Mouse (Mus musculus) hindbrain, embryonic 14.5 days (tissue): ENCODE data around the gene Slc39a11. TPM values are rescaled to one million over a fixed set of nuclear protein-coding genes. Genes with fewer than 3 reads are reported as not detected.

ENCODE experiments used
- ATAC-seq: fragments of 200-750 bp; cut with Nextera tagmentation; 2 replicates; pipeline ENCODE4 v1.8.0; 2017; ENCODE audit warnings: moderate number of reproducible peaks, mild to moderate bottlenecking, moderate TSS enrichment, moderate library complexity; ENCODE audit not compliant: low FRiP score
- DNase-seq: peaks from one replicate; pipeline ENCODE4 v3.0.0-alpha.2; 2015; ENCODE audit warnings: low spot score
- H3K27ac ChIP-seq: fragments of 300-500 bp; sonication (generic); 2 replicates; pipeline ENCODE4 v1.5.1; 2014; ENCODE audit warnings: mild to moderate bottlenecking, moderate library complexity
- H3K27me3 ChIP-seq: fragments of 300-500 bp; sonication (generic); 2 replicates; pipeline ENCODE4 v1.6.1; 2014; ENCODE audit warnings: mild to moderate bottlenecking, low read length, mixed read lengths; ENCODE audit not compliant: control insufficient read depth, insufficient read depth
- H3K36me3 ChIP-seq: fragments of 300-500 bp; sonication (generic); replicated peaks from 2 replicates; pipeline ENCODE4 v1.6.1; 2014; ENCODE audit not compliant: control insufficient read depth, insufficient read depth
- H3K4me1 ChIP-seq: fragments of 300-500 bp; sonication (generic); replicated peaks from 2 replicates; pipeline ENCODE4 v1.6.1; 2014; ENCODE audit warnings: antibody characterized with exemption, low read length, mixed read lengths; ENCODE audit not compliant: control insufficient read depth, insufficient read depth
- H3K4me2 ChIP-seq: fragments of 300-500 bp; sonication (generic); replicated peaks from 2 replicates; pipeline ENCODE4 v1.6.1; 2014; ENCODE audit warnings: mild to moderate bottlenecking, moderate library complexity
- H3K4me3 ChIP-seq: fragments of 300-500 bp; sonication (generic); replicated peaks from 2 replicates; pipeline ENCODE4 v1.5.1; 2014; ENCODE audit warnings: mild to moderate bottlenecking, low read length
- H3K9ac ChIP-seq: fragments of 300-500 bp; sonication (generic); 2 replicates; pipeline ENCODE4 v1.6.1; 2014
- H3K9me3 ChIP-seq: fragments of 300-500 bp; sonication (generic); 2 replicates; pipeline ENCODE4 v1.6.1; 2016; ENCODE audit warnings: low read length; ENCODE audit not compliant: control insufficient read depth
- WGBS: fragments of 180-500 bp; shearing (Covaris S2); extraction: QIAGEN DNeasy Blood & Tissue Kit; methylation state at CpG from one replicate; pipeline ENCODE4 v1.1.7; 2014; 5-methylcytosine and 5-hydroxymethylcytosine counted together
- polyA plus RNA-seq: library from polyadenylated mRNA; unstranded; fragments of >200 nt; fragmentation: Nextera tagmentation; extraction: Ambion mirVana; gene quantifications from 2 replicates; pipeline ENCODE4 v1.2.1, GENCODE M21; 2014

Gene Slc39a11
- polyA plus RNA-seq, 1 experiment from 2014 or later, result 25.5 TPM

DNA sequence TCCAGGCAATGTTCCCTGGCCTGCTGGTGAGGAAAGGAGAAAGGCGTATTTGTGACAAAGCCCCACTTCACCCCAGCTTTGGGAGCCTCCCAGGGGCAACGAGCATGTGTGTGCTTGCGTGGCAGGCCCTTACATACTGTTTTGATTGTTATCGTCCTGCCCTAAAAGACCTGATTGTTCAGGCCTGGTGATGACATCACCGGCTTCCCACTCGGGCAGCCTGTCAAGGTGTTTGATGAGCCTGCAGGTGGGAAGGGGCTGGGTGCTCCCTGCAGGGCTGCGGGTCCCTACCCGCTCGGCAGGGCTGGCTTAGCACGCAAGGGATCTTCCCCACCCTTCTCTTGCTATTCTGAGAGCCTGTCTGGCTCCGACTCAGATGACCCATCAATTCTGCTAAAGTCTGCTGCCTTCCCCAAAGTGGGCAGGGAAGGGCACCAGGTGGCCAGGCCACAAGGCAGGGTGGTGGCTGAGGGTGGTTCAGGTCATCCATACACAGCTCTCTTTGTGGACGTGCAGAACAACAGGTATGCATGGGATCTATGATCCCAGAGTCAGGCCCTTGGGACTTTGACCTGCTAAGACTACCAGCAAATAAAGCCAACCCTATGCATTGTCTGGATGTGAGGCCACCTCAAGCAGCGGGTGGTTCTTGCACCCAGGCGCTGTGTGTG lies 390.0 kb downstream of the Slc39a11 start:
- H3K9ac ChIP-seq, result no peak overlapping the region
- DNase-seq (no peak), ATAC-seq (no peak)
- 83% methylated on average over 14 of the region's 14 CpGs for WGBS
- no peaks in the 10 kb centered on the region for H3K9me3 ChIP-seq
- no peak overlapping the region for H3K4me3 ChIP-seq
- peaks cover 11% of the 10 kb centered on the region for H3K4me1 ChIP-seq
- no peak overlapping the region for H3K27ac ChIP-seq
- no peaks in the 10 kb centered on the region for H3K27me3 ChIP-seq
- H3K4me2 ChIP-seq, result no peak overlapping the region
- H3K36me3 ChIP-seq, result no peaks in the 10 kb centered on the region

DNA sequence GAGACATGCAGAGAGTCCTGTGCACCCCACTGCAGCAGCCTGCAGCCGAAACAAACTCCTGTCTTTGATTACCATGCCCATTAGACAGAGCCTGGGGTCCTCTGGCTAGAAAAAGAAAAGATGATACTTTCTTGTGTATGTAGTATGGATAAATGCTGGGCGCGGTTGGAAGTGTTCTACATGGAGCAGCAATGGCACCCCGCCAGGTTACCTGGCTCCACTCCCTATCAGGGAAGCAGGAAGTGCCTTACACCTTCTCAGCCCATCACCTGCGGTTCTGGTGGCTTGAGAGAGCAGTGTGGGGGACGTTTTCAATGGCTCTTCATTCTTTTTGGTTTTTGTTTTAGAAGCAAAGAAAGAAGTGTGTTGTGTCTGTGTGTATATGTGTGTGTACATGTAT lies 391.9 kb downstream of the Slc39a11 start:
- no peak overlapping the region for H3K4me3 ChIP-seq
- no peaks in the 10 kb centered on the region for H3K36me3 ChIP-seq
- H3K27me3 ChIP-seq, result no peaks in the 10 kb centered on the region
- H3K9ac ChIP-seq, result no peak overlapping the region
- ATAC-seq (no peak), DNase-seq (no peak)
- WGBS, result 83% methylated on average over 6 of the region's 6 CpGs
- peaks cover 11% of the 10 kb centered on the region for H3K4me1 ChIP-seq
- H3K4me2 ChIP-seq, result no peak overlapping the region
- no peaks in the 10 kb centered on the region for H3K9me3 ChIP-seq
- no peak overlapping the region for H3K27ac ChIP-seq

DNA sequence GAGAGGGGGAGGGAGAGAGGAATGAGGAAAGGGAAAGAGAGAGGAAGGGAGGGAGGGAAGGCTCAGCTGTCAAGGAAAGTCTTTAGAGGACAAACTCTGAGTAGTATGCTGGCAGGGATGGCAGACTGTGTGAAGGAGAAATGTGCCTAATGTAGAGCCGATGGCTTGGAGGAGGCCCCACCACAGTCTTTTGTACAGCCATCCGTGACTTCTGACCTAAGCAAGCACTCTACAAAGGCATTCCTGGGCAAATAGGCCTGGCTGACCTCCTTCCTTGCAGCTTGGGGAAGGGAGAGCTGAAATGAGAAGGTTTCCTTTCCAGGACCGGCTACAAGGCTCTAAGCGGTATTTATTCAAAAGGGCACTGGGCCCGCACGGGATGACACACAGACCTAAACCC lies 395.2 kb downstream of the Slc39a11 start:
- no peaks in the 10 kb centered on the region; the same call in 1 of the 2 replicates for H3K4me1 ChIP-seq
- H3K27me3 ChIP-seq, result no peaks in the 10 kb centered on the region
- H3K36me3 ChIP-seq, result no peaks in the 10 kb centered on the region
- no peak overlapping the region for H3K27ac ChIP-seq
- no peak overlapping the region for H3K4me3 ChIP-seq
- DNase-seq (no peak), ATAC-seq (no peak)
- WGBS, result 41% methylated on average over 6 of the region's 6 CpGs
- no peak overlapping the region for H3K4me2 ChIP-seq
- H3K9ac ChIP-seq, result no peak overlapping the region
- H3K9me3 ChIP-seq, result no peaks in the 10 kb centered on the region

DNA sequence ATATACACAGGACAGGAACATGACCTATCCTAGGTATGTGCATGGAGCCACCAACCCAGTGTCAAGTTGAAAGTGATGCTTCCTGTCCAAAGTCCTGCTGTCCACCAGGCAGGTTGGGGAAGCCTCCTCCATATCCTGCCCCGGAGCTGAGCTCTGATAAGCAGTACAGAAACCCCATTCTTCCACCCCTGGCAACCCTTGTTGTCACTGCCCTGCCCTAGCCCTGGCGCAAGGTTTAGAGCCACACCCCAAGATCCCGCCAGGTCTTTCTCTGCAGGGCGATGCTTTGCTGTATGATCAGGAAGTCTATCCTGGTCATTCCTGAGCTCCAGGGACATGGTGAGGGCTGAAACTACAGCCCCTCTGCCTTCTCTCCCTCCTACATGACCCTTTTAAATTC lies 396.7 kb downstream of the Slc39a11 start:
- no peaks in the 10 kb centered on the region for H3K27me3 ChIP-seq
- H3K27ac ChIP-seq, result no peak overlapping the region
- no peak overlapping the region for H3K4me2 ChIP-seq
- DNase-seq (no peak), ATAC-seq (no peak)
- no peak overlapping the region for H3K9ac ChIP-seq
- no peaks in the 10 kb centered on the region for H3K9me3 ChIP-seq
- no peaks in the 10 kb centered on the region for H3K36me3 ChIP-seq
- H3K4me1 ChIP-seq, result no peaks in the 10 kb centered on the region; the same call in 1 of the 2 replicates
- 98% methylated on average over 4 of the region's 4 CpGs for WGBS
- H3K4me3 ChIP-seq, result no peak overlapping the region

DNA sequence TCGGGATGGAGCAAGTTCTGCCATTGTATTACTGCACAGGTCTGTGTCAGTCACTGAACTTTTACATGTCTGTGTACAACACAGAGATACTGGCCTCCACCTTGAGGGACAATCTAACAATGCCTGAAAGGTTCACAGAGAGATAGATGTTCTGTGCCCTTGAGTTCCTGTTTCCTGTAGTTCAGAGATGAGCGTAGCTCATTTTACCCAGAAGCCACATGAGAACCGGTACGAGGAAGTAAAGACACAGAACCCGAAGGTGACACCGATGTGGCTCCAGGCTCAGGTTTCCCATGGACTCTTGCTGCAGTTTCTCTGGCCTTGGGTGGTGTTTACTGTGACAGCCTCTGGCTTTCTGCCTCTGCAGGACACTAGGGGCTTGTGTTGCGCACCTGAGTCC lies 398.7 kb downstream of the Slc39a11 start:
- WGBS, result 95% methylated on average over 7 of the region's 7 CpGs
- no peak overlapping the region for H3K4me2 ChIP-seq
- H3K27me3 ChIP-seq, result no peaks in the 10 kb centered on the region
- H3K27ac ChIP-seq, result no peak overlapping the region
- ATAC-seq (no peak), DNase-seq (no peak)
- H3K4me3 ChIP-seq, result no peak overlapping the region
- H3K36me3 ChIP-seq, result no peaks in the 10 kb centered on the region
- H3K9me3 ChIP-seq, result no peaks in the 10 kb centered on the region
- H3K9ac ChIP-seq, result no peak overlapping the region
- no peaks in the 10 kb centered on the region; the same call in 1 of the 2 replicates for H3K4me1 ChIP-seq

DNA sequence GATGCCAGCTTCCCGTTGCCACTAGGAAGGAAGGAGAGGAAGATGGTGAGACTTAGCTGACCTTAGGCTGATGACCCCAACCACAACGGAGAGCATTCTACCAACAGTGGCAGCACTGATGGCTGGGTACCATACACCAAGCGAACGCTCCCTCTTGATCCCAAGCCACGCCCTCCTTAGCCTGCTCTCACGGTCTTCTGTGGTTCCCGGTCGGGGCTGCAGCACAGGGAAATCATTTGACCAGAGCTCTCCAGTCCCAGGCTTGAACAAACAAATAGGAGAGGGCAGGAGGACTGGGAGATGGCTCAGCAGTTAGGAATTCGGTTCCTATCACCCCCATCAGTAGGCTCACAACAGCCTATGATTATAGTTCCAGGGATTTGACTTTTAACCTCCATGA lies 403.4 kb downstream of the Slc39a11 start:
- H3K27ac ChIP-seq, result no peak overlapping the region
- H3K36me3 ChIP-seq, result no peaks in the 10 kb centered on the region
- ATAC-seq (no peak), DNase-seq (no peak)
- H3K4me1 ChIP-seq, result no peaks in the 10 kb centered on the region
- H3K9me3 ChIP-seq, result no peaks in the 10 kb centered on the region
- WGBS, result 79% methylated on average over 9 of the region's 9 CpGs
- H3K9ac ChIP-seq, result no peak overlapping the region
- no peak overlapping the region for H3K4me2 ChIP-seq
- no peaks in the 10 kb centered on the region for H3K27me3 ChIP-seq
- no peak overlapping the region for H3K4me3 ChIP-seq

DNA sequence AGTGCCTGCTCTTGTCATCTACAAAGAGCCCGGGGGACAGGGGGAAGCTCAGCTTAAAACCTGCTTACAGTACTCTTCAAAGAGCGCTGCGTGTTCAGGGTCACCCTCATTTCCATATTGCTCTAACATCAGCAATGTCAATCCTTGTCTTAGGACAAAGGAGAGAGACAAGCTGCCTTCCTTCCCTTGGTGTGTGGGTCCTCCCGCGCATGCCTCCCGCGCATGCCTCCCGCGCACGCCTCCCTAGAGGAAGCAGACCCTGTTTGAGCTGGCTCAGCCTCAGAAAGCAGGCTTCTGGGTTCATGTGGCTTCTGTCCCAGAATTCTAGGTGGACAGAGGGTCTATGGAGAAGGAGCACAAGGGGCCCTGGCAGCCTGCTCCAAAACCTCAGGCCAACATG lies 404.2 kb downstream of the Slc39a11 start:
- no peak for DNase-seq
- H3K27me3 ChIP-seq, result no peaks in the 10 kb centered on the region
- no peak overlapping the region for H3K4me3 ChIP-seq
- no peaks in the 10 kb centered on the region for H3K9me3 ChIP-seq
- H3K4me1 ChIP-seq, result no peaks in the 10 kb centered on the region
- ATAC-seq, result no peak
- H3K9ac ChIP-seq, result no peak overlapping the region
- H3K27ac ChIP-seq, result no peak overlapping the region
- WGBS, result 56% methylated on average over 10 of the region's 10 CpGs
- no peaks in the 10 kb centered on the region for H3K36me3 ChIP-seq
- H3K4me2 ChIP-seq, result no peak overlapping the region

DNA sequence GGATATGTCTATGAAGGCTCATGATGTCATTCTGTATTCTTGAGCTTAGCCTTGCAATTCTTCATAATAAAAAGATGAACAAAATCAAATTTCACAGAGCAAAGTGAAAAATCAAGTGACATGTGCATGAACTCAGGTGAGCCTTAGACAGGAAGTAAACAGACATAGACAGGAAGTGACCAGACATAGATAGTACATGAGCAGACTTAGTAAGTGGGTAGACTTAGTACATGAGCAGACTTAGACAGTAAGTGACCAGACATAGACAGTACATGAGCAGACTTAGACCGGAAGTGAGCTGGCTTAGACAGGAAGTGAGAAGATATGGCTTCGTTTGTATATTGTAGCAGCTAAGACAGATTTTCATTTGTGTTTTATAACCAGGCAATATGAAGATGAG lies 415.4 kb downstream of the Slc39a11 start:
- no peak for DNase-seq
- no peaks in the 10 kb centered on the region for H3K27me3 ChIP-seq
- 87% methylated on average over 2 of the region's 2 CpGs for WGBS
- H3K9me3 ChIP-seq, result no peaks in the 10 kb centered on the region
- peaks cover 8% of the 10 kb centered on the region for H3K4me1 ChIP-seq
- H3K27ac ChIP-seq, result no peak overlapping the region
- no peak overlapping the region for H3K9ac ChIP-seq
- no peak overlapping the region for H3K4me3 ChIP-seq
- no peaks in the 10 kb centered on the region for H3K36me3 ChIP-seq
- no peak for ATAC-seq
- H3K4me2 ChIP-seq, result no peak overlapping the region

DNA sequence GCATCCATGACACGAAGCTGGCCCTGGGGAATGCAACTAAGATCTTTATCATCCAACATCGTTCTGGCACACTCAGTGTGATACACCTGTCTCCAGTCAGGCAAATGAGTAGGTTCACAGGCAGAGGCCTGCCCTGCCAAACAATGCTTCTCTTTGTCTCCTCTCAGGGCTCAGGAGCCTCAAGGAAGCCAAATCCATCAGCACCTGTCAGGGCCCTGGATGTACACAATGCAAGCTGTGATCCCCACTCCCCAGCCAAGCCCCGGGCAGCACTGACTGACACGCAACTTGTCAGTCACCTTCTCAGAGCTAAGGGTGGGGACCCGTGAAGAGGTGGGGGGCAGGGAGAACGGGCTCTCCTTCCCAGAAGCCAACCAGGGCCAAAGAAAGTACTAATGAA lies 417.8 kb downstream of the Slc39a11 start:
- ATAC-seq (no peak), DNase-seq (no peak)
- Histone ChIP-seq H3K27ac (no peak overlapping the region), H3K9me3 (no peaks in the 10 kb centered on the region), H3K9ac (no peak overlapping the region), H3K27me3 (no peaks in the 10 kb centered on the region), H3K4me1 (peaks cover 8% of the 10 kb centered on the region), H3K36me3 (no peaks in the 10 kb centered on the region), H3K4me2 (no peak overlapping the region), H3K4me3 (no peak overlapping the region)
- WGBS, result 8% methylated on average over 6 of the region's 6 CpGs
